Comparison of ENCODE assay signal across 1 mouse cellular context in the genomic region with DNA sequence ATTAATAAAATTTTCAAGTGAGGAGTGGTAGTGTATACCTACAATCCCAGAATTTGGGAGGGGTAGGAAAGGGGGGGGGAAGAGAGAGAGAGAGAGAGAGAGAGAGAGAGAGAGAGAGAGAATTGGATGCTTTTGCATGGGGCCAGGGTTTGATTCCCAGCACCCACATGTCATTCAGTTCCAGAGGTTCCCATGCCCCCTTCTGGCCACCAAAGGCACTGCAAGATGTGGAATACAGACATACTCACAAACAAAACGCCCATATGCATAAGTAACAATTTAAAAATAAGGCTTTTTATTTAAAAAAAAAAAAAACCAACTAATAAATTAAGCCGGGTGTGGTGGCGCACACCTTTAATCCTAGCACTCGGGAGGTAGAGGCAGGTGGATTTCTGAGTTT.
TF ChIP-seq lines count a peak whose summit lies in the region.

No protein-coding gene starts in this region.

TF ChIP-seq in MEL, 35 proteins besides CTCF, POLR2A, EP300 and RAD21:
- TF ChIP-seq ZC3H11A (IDR thresholded peaks at IDR 0.05; ENCODE audit: low read depth, low read length) (no peak), MAFK (IDR thresholded peaks at IDR 0.05; ENCODE audit: borderline replicate concordance, low read depth, low read length) (no peak), TAL1 (IDR thresholded peaks at IDR 0.05; ENCODE audit: low read length) (no peak), UBTF (IDR thresholded peaks at IDR 0.05; ENCODE audit: borderline replicate concordance, insufficient read depth, low read depth, low read length) (no peak), ZKSCAN1 (IDR thresholded peaks at IDR 0.05; ENCODE audit: low read depth, low read length) (no peak), HCFC1 (IDR thresholded peaks at IDR 0.05; ENCODE audit: low read depth, low read length) (no peak)
TF ChIP-seq in MEL: peak in this region for 0.
